12 mouse cellular contexts compared by ENCODE assay signal in the genomic region with DNA sequence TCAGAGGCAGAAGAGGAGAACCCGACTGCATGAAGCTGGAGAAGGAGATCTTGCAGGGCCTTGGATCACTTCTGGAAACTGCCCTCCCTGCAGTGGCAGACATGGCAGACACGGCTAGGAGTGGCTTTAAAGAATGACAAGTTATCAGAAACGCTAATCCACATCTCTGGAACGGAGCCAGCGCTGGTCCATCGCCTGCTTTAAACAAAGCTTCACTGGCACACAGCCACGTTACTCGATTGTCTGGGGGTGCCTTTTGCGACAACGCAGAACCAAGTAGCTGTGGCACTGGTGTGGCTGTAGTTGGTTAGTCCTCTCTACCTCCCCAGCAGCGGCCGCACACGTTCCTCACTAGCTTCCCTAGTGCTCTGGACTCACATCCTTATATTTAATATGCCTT.
DNase-seq lines count a peak whose midpoint lies in the region; ATAC-seq and TF ChIP-seq lines count a peak whose summit lies in the region.
"Had no signal": no experiment of that assay in that cellular context is flagged by ENCODE, and none has a peak within 500 bp of the region (broad histone marks: within the 10 kb centered on the region; RNA-seq: fewer than 3 reads in every experiment).

No protein-coding gene starts in this region.

- no peaks in the 10 kb centered on the region for H3K27me3 ChIP-seq in forebrain, embryonic 12.5 days
- no peaks in the 10 kb centered on the region for H3K27me3 ChIP-seq in forebrain, embryonic 11.5 days (ENCODE audit: control insufficient read depth, insufficient read depth, low read length)
- no peaks in the 10 kb centered on the region for H3K27me3 ChIP-seq in intestine, embryonic 16.5 days (replicated peaks; ENCODE audit: control insufficient read depth, insufficient read depth, low read length)
- no peaks in the 10 kb centered on the region for H3K27me3 ChIP-seq in intestine, postnatal 0 days (replicated peaks; ENCODE audit: control insufficient read depth, insufficient read depth, low read length)
- no peaks in the 10 kb centered on the region for H3K27me3 ChIP-seq in limb, embryonic 13.5 days
- H3K27me3 ChIP-seq: neural tube, embryonic 15.5 days had no signal

- no peak for TF ChIP-seq POLR2A in brain, embryonic 14.5 days (IDR thresholded peaks at IDR 0.05; ENCODE audit: borderline replicate concordance, extremely low read depth, insufficient read depth, insufficient read length, poor library complexity, severe bottlenecking)

- H3K4me2 ChIP-seq in forebrain, embryonic 12.5 days, result peak overlapping the region; percentile 1; the same call in 1 of the 2 replicates
- no peak overlapping the region for H3K4me2 ChIP-seq in forebrain, embryonic 11.5 days (ENCODE audit: low read depth, low read length, severe bottlenecking)
- 0 out of 2 replicates have a peak overlapping the region, but pooled peaks have one; percentile 17 for H3K4me2 ChIP-seq in intestine, embryonic 16.5 days (ENCODE audit: low read depth, low read length)
- H3K4me2 ChIP-seq in intestine, postnatal 0 days (replicated peaks; ENCODE audit: low read depth), result no peak overlapping the region
- peak overlapping the region; percentile 21; the same call in 1 of the 2 replicates for H3K4me2 ChIP-seq in limb, embryonic 13.5 days (replicated peaks)
- H3K4me2 ChIP-seq: neural tube, embryonic 15.5 days had no signal

- H3K9ac ChIP-seq in forebrain, embryonic 12.5 days, result no peak overlapping the region
- H3K9ac ChIP-seq in forebrain, embryonic 11.5 days (ENCODE audit: low read length), result no peak overlapping the region
- H3K9ac ChIP-seq in intestine, embryonic 16.5 days (ENCODE audit: low read depth, low read length), result no peak overlapping the region
- no peak overlapping the region for H3K9ac ChIP-seq in intestine, postnatal 0 days (ENCODE audit: low read depth, low read length)
- no peak overlapping the region for H3K9ac ChIP-seq in limb, embryonic 13.5 days
- H3K9ac ChIP-seq: neural tube, embryonic 15.5 days had no signal

- H3K9me3 ChIP-seq in forebrain, embryonic 12.5 days, result no peaks in the 10 kb centered on the region
- no peaks in the 10 kb centered on the region for H3K9me3 ChIP-seq in forebrain, embryonic 11.5 days (ENCODE audit: control insufficient read depth, low read length)
- H3K9me3 ChIP-seq in intestine, embryonic 16.5 days (ENCODE audit: control insufficient read depth, low read length), result no peaks in the 10 kb centered on the region
- H3K9me3 ChIP-seq in intestine, postnatal 0 days (ENCODE audit: control insufficient read depth), result no peaks in the 10 kb centered on the region
- H3K9me3 ChIP-seq in limb, embryonic 13.5 days, result no peaks in the 10 kb centered on the region
- H3K9me3 ChIP-seq: neural tube, embryonic 15.5 days had no signal

- H3K27ac ChIP-seq in forebrain, embryonic 12.5 days, result no peak overlapping the region
- no peak overlapping the region for H3K27ac ChIP-seq in forebrain, embryonic 11.5 days (ENCODE audit: low read depth, low read length)
- H3K27ac ChIP-seq in intestine, embryonic 16.5 days (ENCODE audit: low read length), result no peak overlapping the region
- H3K27ac ChIP-seq in intestine, postnatal 0 days (ENCODE audit: low read depth, low read length), result no peak overlapping the region
- no peak overlapping the region for H3K27ac ChIP-seq in limb, embryonic 13.5 days
- H3K27ac ChIP-seq: neural tube, embryonic 15.5 days had no signal

- DNase-seq in forebrain, embryonic 11.5 days (ENCODE audit: low spot score), result no peak
- peak; percentile 85 for DNase-seq in brain, embryonic 14.5 days (ENCODE audit: low read depth)
- DNase-seq in thymus, postnatal 10 days (ENCODE audit: low spot score in 2 of 2), result no peak
- DNase-seq: adrenal gland, adult 8-10 months; cerebellum, adult 11 months; kidney, postnatal 14 days had no signal

- TF ChIP-seq CTCF in intestine, postnatal 0 days (IDR thresholded peaks at IDR 0.05; ENCODE audit: low read depth), result no peak
- TF ChIP-seq CTCF in brain, embryonic 14.5 days (IDR thresholded peaks at IDR 0.05; ENCODE audit: borderline replicate concordance, extremely low read depth, insufficient read depth, insufficient read length), result no peak

- H3K4me1 ChIP-seq in forebrain, embryonic 12.5 days, result peaks cover 9% of the 10 kb centered on the region; the same call in 1 of the 2 replicates
- no peaks in the 10 kb centered on the region for H3K4me1 ChIP-seq in forebrain, embryonic 11.5 days (replicated peaks; ENCODE audit: control insufficient read depth, insufficient read depth, low read length)
- H3K4me1 ChIP-seq in intestine, embryonic 16.5 days (ENCODE audit: control insufficient read depth, insufficient read depth, low read length), result no peaks in the 10 kb centered on the region
- no peaks in the 10 kb centered on the region for H3K4me1 ChIP-seq in intestine, postnatal 0 days (replicated peaks; ENCODE audit: control insufficient read depth, insufficient read depth, low read length)
- peaks cover 35% of the 10 kb centered on the region for H3K4me1 ChIP-seq in limb, embryonic 13.5 days

- no peak overlapping the region for H3K4me3 ChIP-seq in forebrain, embryonic 12.5 days (replicated peaks)
- no peak overlapping the region for H3K4me3 ChIP-seq in forebrain, embryonic 11.5 days (ENCODE audit: low read depth, low read length)
- H3K4me3 ChIP-seq in intestine, embryonic 16.5 days (ENCODE audit: low read length), result no peak overlapping the region
- H3K4me3 ChIP-seq in intestine, postnatal 0 days (ENCODE audit: low read depth, low read length), result no peak overlapping the region
- no peak overlapping the region for H3K4me3 ChIP-seq in limb, embryonic 13.5 days
- H3K4me3 ChIP-seq: neural tube, embryonic 15.5 days had no signal

- H3K36me3 ChIP-seq in forebrain, embryonic 12.5 days (replicated peaks), result no peaks in the 10 kb centered on the region
- H3K36me3 ChIP-seq in forebrain, embryonic 11.5 days (ENCODE audit: control insufficient read depth, insufficient read depth, low read length), result no peaks in the 10 kb centered on the region
- H3K36me3 ChIP-seq in intestine, embryonic 16.5 days (ENCODE audit: control insufficient read depth, insufficient read depth, low read length), result no peaks in the 10 kb centered on the region
- H3K36me3 ChIP-seq in intestine, postnatal 0 days (ENCODE audit: control insufficient read depth, insufficient read depth), result no peaks in the 10 kb centered on the region
- no peaks in the 10 kb centered on the region for H3K36me3 ChIP-seq in limb, embryonic 13.5 days
- H3K36me3 ChIP-seq: neural tube, embryonic 15.5 days had no signal

- no peak for ATAC-seq in forebrain, embryonic 12.5 days (ENCODE audit: low FRiP score)
- no peak for ATAC-seq in forebrain, embryonic 11.5 days (replicated peaks; ENCODE audit: low FRiP score)
- no peak for ATAC-seq in intestine, embryonic 16.5 days
- no peak for ATAC-seq in intestine, postnatal 0 days
- ATAC-seq in limb, embryonic 13.5 days (ENCODE audit: low FRiP score, low read depth), result no peak
- ATAC-seq in activated CD4-positive, CD25-positive, alpha-beta regulatory T cell, adult 4 months, result no peak

- WGBS in forebrain, embryonic 12.5 days, result 50% methylated on average over 13 of the region's 13 CpGs
- WGBS in forebrain, embryonic 11.5 days, result 78% methylated on average over 13 of the region's 13 CpGs
- 42% methylated on average over 13 of the region's 13 CpGs for WGBS in intestine, embryonic 16.5 days
- WGBS in intestine, postnatal 0 days, result 36% methylated on average over 13 of the region's 13 CpGs
- 65% methylated on average over 13 of the region's 13 CpGs for WGBS in limb, embryonic 13.5 days

Comparison
In these comparisons a context has a peak if more than half of its experiments do, and no peak if none do; other contexts are left out.
1. H3K4me2 ChIP-seq: peak in forebrain, embryonic 12.5 days (single experiment), intestine, embryonic 16.5 days (single experiment) and limb, embryonic 13.5 days (single experiment); none in forebrain, embryonic 11.5 days (single experiment) and intestine, postnatal 0 days (single experiment).